Mouse (Mus musculus) ES-Bruce4 (cell line): ENCODE results near the gene Lrrn4cl. TPM values are rescaled to one million over a fixed set of nuclear protein-coding genes. Genes with fewer than 3 reads are reported as not detected.
"Not testable (repeated sequence)": the region's sequence is repeated elsewhere in the genome, so short reads cannot be mapped to it uniquely, and the experiment has no call there.

Experiments used
- H3K27ac ChIP-seq: 2 replicates; pipeline ENCODE4 v1.5.1; 2012; ENCODE audit warnings: low read length, inconsistent platforms; ENCODE audit not compliant: insufficient read depth
- H3K27me3 ChIP-seq: 2 replicates; pipeline ENCODE4 v1.6.1; 2012; ENCODE audit warnings: mild to moderate bottlenecking, low read length, inconsistent platforms; ENCODE audit not compliant: control insufficient read depth, poor library complexity, insufficient read depth, severe bottlenecking
- H3K36me3 ChIP-seq: 2 replicates; pipeline ENCODE4 v1.6.1; 2012; ENCODE audit warnings: inconsistent platforms, mild to moderate bottlenecking, low read length, moderate library complexity; ENCODE audit not compliant: control insufficient read depth, poor library complexity, insufficient read depth, severe bottlenecking
- H3K4me1 ChIP-seq: one replicate; pipeline ENCODE4 v1.8.1; 2011; ENCODE audit warnings: low read length; ENCODE audit not compliant: control insufficient read depth, insufficient read depth
- H3K4me3 ChIP-seq: 2 replicates; pipeline ENCODE4 v1.5.1; 2011; ENCODE audit warnings: low read depth, mild to moderate bottlenecking, low read length
- H3K9ac ChIP-seq: 2 replicates; pipeline ENCODE4 v1.6.1; 2012; ENCODE audit warnings: low read depth, mild to moderate bottlenecking, inconsistent platforms; ENCODE audit not compliant: poor library complexity, severe bottlenecking
- H3K9me3 ChIP-seq: replicated peaks from 2 replicates; pipeline ENCODE4 v1.6.1; 2012; ENCODE audit warnings: mild to moderate bottlenecking, low read length, inconsistent platforms; ENCODE audit not compliant: control insufficient read depth, poor library complexity, insufficient read depth, severe bottlenecking
- CTCF ChIP-seq: IDR thresholded peaks from one replicate; pipeline ENCODE4 v1.8.1; 2011; ENCODE audit warnings: low read depth, low read length
- EP300 ChIP-seq: IDR thresholded peaks from 2 replicates; pipeline ENCODE4 v1.6.1; 2011; ENCODE audit warnings: low read depth, low read length; ENCODE audit not compliant: insufficient read depth
- POLR2A ChIP-seq: IDR thresholded peaks from one replicate; pipeline ENCODE4 v1.8.1; 2011; ENCODE audit warnings: low read length; ENCODE audit not compliant: insufficient read depth
- polyA plus RNA-seq: library from polyadenylated mRNA; stranded (reverse); fragments of >200 nt; gene quantifications from 2 replicates; pipeline ENCODE4 v1.2.4, GENCODE M21; 2011; ENCODE audit warnings: low read depth; ENCODE audit not compliant: missing spikeins, insufficient read depth, insufficient read length

Gene Lrrn4cl
- polyA plus RNA-seq, 1 experiment, result 2.1 TPM

- peak overlapping the region; percentile 46 for H3K4me3 ChIP-seq
Observed at GRCm38 (mm10) chr19:8851639-8852038, 1.1 kb downstream of the Lrrn4cl start.

GRCm38 (mm10) chr19:8852236-8852928, 1.8 kb downstream of the Lrrn4cl start:
- Histone ChIP-seq H3K27ac (no peak overlapping the region), H3K27me3 (no peaks in the 10 kb centered on the region), H3K4me1 (peaks cover 2% of the 10 kb centered on the region), H3K36me3 (no peaks in the 10 kb centered on the region), H3K9ac (0 out of 2 replicates have a peak overlapping the region, but pooled peaks have one; percentile 9), H3K9me3 (no peaks in the 10 kb centered on the region), H3K4me3 (peak overlapping the region; percentile 46)
- TF ChIP-seq CTCF (no peak), EP300 (no peak), POLR2A (no peak)

More at GRCm38 (mm10) chr19:8851639-8852038, 1.1 kb downstream of the Lrrn4cl start:
- Histone ChIP-seq H3K36me3 (peaks cover 2% of the 10 kb centered on the region), H3K27me3 (no peaks in the 10 kb centered on the region), H3K9ac (0 out of 2 replicates have a peak overlapping the region, but pooled peaks have one; percentile 9), H3K4me1 (peaks cover 2% of the 10 kb centered on the region), H3K27ac (no peak overlapping the region), H3K9me3 (no peaks in the 10 kb centered on the region)
- TF ChIP-seq POLR2A (no peak), CTCF (peak; percentile 47), EP300 (no peak)

- Histone ChIP-seq H3K9ac (no peak overlapping the region), H3K36me3 (no peaks in the 10 kb centered on the region), H3K4me3 (no peak overlapping the region), H3K9me3 (no peaks in the 10 kb centered on the region), H3K27ac (no peak overlapping the region), H3K4me1 (no peaks in the 10 kb centered on the region), H3K27me3 (no peaks in the 10 kb centered on the region)
- no peak for TF ChIP-seq CTCF
Observed at GRCm38 (mm10) chr19:8853117-8853516, 2.5 kb downstream of the Lrrn4cl start.

- Histone ChIP-seq H3K9ac (no peak overlapping the region), H3K4me3 (no peak overlapping the region), H3K4me1 (no peaks in the 10 kb centered on the region), H3K27ac (no peak overlapping the region), H3K9me3 (no peaks in the 10 kb centered on the region), H3K36me3 (no peaks in the 10 kb centered on the region), H3K27me3 (no peaks in the 10 kb centered on the region)
- TF ChIP-seq POLR2A (no peak), CTCF (peak; percentile 82), EP300 (no peak)
Observed at GRCm38 (mm10) chr19:8857689-8858088, 7.1 kb downstream of the Lrrn4cl start.

- Histone ChIP-seq H3K9ac (no peak overlapping the region), H3K4me3 (no peak overlapping the region), H3K36me3 (no peaks in the 10 kb centered on the region), H3K4me1 (no peaks in the 10 kb centered on the region), H3K27ac (no peak overlapping the region), H3K9me3 (no peaks in the 10 kb centered on the region), H3K27me3 (no peaks in the 10 kb centered on the region)
- TF ChIP-seq POLR2A (no peak), CTCF (peak; percentile 37)
Observed at GRCm38 (mm10) chr19:8859018-8859417, 8.4 kb downstream of the Lrrn4cl start.

GRCm38 (mm10) chr19:8864265-8864664, 13.7 kb downstream of the Lrrn4cl start:
- no peak overlapping the region for H3K27ac ChIP-seq
- H3K4me1 ChIP-seq, result no peaks in the 10 kb centered on the region
- no peak overlapping the region for H3K9ac ChIP-seq
- no peaks in the 10 kb centered on the region for H3K27me3 ChIP-seq
- no peak for TF ChIP-seq POLR2A
- TF ChIP-seq CTCF, result no peak
- TF ChIP-seq EP300, result no peak
- H3K36me3 ChIP-seq, result no peaks in the 10 kb centered on the region
- no peak overlapping the region for H3K4me3 ChIP-seq
- H3K9me3 ChIP-seq, result no peaks in the 10 kb centered on the region

- not testable (repeated sequence) for H3K27ac ChIP-seq
Observed at GRCm38 (mm10) chr19:8870381-8870780, 19.8 kb downstream of the Lrrn4cl start.

More at GRCm38 (mm10) chr19:8870381-8870780, 19.8 kb downstream of the Lrrn4cl start:
- H3K9me3 ChIP-seq, H3K27me3 ChIP-seq, H3K4me1 ChIP-seq, H3K4me3 ChIP-seq: not testable (repeated sequence)
- Histone ChIP-seq H3K9ac (peak overlapping the region; percentile 78), H3K36me3 (peaks cover 25% of the 10 kb centered on the region)
